Mouse (Mus musculus) kidney, postnatal 4 days (tissue): ENCODE results near the gene Cemip.
"Not testable (repeated sequence)": the region's sequence is repeated elsewhere in the genome, so short reads cannot be mapped to it uniquely, and the experiment has no call there.

Source experiments
- DNase-seq, 2 experiments: peaks; one replicate each; pipeline ENCODE4 v3.0.0; 2021; ENCODE audit warnings: mixed read lengths in 2 of 2

Cemip gene

DNA sequence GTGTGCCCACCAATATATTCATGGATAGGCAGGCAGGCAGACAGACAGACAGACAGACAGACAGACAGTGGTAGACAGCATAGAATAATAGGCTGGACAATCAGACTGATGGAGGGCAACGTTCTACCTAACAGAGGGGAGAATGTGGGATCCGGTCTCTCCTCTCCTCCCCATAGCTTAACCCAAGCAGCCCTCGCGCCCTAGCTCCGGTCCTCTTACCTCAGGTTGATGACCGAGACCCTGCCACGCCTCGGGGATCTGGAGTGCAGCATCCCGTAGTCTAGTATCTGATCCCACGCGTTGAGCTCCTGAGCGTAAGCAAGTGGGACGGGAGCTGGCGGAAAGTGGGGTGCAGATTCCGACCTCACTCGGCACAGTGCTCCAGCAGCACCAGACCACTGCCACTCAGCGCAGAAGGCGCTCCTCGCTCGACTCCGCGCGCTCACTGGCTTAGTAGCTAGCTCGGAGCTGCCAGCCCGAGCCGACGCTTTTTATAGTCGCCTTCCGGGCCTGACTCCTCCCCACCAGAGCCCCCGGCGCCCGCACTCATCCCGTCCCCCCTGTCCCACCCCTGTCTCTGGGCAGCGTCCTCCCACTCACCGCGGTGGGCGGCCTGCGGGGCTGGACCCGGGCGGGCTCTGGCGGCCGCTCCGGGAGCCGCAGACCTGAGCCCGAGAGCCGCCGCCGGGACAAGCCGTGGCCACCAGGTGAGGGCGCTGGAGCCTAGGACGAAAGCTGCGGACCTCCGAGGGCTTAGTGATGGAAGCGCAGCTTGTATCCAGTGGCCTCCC is at the start of gene Cemip:
Cemip (minus strand) TSS at position 464 of the 791 bp plus-strand sequence.
- DNase-seq, result peak; percentile 92 to 94

DNA sequence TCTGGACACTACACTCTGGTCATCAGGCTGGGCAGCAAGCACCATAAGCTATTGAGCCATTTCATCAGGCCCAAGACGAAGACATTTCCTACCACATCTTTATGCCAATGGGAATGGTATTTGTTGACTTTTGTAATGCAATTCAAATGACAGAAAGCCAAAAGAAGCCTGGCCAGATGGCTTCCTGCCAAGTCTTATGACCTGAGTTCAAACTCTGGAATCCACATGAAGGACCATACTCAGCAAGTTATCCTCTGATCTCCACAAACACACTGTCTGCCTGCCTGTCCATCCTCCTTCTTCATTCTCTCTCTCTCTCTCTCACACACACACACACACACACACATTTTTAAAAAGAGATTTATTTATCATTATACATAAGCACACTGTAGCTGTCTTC is 46.4 kb upstream of the Cemip start:
- peak; percentile 58 to 67 for DNase-seq

DNA sequence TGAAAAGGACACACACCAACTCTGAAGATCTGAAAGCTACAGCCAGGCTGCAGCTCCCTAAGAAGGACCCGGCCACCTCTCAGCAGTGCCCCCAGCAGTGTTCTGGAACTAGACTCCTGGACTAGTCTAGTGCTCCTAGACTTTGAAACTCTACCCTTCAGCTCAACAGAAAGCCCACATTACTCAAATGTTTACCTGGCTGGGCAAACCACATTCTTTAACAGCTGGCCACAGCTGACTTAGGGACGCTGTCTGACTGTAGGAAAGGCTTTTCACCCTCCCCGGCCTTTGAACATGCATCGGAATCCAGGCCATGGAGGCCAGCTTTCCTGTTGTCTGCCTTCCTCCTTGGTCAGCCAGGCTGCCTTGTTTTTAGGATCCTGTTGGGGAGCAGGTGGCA is 45.4 kb upstream of the Cemip start:
- DNase-seq, result peak in 1 of 2 experiments; percentile 37

- DNase-seq, result peak in 1 of 2 experiments; percentile 61
Measured at GRCm38 (mm10) chr7:84128661-84129060, 42.4 kb upstream of the Cemip start.

DNA sequence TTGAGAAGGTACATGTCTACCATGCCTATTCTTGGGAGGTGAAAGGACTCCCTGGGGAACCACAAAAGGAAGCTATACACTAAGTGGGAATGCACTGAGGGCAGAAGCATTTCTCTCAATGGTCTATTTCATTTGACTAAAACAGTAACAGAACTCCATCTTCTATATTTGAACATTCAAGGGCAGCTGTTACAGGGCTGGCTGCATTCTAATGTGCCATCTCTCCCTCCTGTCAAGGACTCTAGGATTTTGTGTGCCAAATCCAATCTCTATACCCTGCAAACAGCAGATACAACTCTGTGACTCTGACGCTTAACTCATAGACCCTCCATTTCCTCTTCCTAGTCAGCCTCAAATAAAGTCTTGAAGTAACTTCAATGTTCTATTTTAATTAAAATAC is 39.4 kb upstream of the Cemip start:
- DNase-seq, result no peak

- not testable (repeated sequence) for DNase-seq
Measured at GRCm38 (mm10) chr7:84123651-84124050, 37.3 kb upstream of the Cemip start.

- DNase-seq, result no peak
Measured at GRCm38 (mm10) chr7:84121778-84122177, 35.5 kb upstream of the Cemip start.

- no peak for DNase-seq
Measured at GRCm38 (mm10) chr7:84120142-84120760, 33.9 kb upstream of the Cemip start.

GRCm38 (mm10) chr7:84119216-84120105 is 33.2 kb upstream of the Cemip start:
- DNase-seq, result no peak

DNA sequence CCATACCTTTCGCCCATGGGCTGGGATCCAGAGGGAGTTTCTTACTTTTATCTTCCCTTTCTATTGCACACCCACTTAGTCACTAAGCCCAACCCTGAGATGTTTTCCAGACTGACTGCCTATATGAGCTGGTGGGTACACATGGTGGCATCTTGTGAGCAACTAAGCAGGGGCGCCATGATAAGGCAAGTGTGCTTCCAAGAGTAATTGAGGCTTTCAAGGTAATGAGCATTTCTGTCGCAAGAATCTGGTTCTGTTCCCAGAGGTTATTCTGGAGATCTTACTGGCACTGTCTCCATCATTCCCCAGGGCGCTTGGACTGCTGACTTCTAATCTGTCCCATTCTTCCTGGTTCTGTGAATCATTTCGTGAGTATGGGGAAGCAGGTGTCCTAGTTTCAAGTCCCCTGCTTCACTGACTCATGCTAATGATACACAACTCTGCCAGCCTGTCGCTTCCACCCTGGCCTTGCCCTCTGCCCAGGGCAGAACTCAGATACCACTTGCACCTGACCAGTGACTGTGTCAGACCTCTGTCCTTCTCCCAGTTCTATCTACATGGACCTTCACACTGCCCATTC is 31.3 kb upstream of the Cemip start:
- DNase-seq, result peak in 1 of 2 experiments; percentile 17

DNA sequence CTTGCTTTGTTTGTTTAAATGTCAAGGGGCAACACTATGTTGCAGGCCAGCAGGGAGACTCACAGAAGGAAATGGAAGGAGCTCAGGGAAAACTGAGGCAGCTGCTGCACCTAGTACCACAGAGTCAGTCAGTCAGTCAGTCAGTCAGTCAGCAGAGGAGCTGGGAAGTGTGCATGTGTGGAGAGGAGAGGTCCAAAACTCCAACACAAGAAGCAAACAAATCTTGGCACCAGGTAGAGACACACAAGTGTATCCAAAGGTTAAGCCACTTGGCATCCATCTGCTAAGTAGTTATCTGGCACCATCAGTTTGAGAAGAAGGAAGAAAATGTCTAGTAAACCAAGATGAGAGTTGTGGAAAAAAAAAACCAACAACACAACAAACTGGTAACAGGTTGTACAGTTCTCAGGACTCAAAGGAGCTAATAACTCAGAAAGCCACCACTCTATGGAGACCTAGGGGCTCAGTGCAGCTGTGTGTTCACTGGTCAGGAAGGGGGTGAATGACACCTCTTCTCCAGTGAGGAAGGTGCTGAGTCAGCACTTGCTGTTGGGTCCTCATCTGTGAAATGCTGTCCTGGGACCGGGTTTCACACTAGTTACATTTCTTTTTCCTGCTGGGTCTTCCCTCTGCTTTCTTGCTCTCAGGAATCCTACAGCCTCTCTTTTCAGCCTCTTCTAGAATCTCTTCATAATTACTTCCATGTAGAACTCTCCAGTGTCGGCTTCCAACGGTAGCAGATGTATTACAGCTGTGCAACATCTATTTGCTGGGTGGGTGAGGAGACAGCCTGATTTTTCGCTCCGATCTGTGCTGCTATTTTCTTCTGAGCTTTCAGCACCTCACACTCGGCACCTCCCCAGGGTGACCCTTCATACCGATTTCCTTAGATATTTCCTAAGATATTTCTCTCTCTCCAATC is 30.6 kb upstream of the Cemip start:
- DNase-seq, result peak in 1 of 2 experiments; percentile 32

- peak in 1 of 2 experiments; percentile 33 for DNase-seq
Measured at GRCm38 (mm10) chr7:84115385-84115784, 29.1 kb upstream of the Cemip start.

DNA sequence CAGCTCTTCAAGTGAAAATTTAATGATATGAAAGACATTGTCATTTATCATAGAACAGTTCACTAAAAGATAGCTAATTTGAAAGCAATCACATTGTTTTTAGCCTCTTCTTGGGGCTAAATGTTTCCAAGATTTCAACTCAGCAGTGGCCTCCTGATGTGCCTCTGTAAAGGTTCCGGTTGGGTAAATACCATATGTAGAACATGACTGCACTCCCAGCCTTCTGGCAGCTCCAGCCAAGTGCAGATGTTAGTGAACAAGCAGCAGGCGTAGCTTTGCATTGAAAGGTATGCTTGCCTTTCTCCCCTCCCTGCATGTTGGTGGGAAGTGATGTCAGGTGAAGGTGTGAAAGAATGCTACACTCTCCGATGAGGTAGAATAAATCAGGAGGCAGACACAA is 28.5 kb upstream of the Cemip start:
- no peak for DNase-seq

DNA sequence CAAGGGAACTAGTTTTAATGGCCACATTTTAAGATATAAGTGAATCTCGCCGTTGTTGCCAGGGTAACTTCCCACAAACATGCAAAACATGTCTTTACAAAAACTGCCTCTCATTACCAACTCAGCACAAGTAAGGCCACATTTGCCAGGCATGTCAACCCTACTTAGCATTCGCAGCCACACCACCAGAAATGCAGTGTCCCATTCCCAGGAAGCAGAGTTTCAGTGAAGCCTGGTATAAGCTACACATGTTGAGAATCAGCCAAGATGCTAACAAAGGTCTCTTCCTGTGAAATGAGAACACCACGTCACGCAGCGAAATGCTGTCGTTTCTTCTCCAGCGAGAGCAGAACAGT is 26.7 kb upstream of the Cemip start:
- no peak for DNase-seq

- DNase-seq, result no peak
Measured at GRCm38 (mm10) chr7:84112351-84113034, 26.2 kb upstream of the Cemip start.

DNA sequence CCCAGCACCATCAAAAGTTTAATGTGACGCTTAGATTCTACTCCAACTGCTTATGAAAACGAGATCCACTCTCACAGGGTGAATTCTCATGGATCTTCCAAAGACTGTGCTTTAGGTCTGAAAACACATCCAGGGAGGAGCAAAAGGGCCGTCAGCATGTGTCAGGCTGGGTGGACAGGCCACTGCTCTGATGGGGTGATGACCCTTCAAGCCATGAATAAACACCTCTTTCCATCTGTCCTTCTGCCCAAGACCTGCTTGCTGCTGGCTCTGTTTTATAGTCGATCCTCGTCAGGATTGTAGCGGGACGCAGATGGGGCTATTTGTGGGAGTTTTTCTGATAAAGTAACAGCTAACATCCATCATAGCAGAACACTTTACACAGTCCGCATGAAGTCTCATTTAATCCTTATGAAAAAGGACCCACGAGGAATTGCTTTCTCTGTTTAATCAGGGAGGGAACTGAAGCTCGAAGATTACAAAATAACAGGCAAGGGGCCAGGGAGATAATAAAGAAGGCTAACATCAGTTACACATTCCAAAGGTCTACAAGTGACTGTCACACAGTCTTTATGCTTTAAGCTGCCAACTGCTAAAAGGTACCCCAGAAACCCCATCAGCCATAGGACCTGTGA is 25.5 kb upstream of the Cemip start:
- DNase-seq, result no peak

- DNase-seq, result no peak
Measured at GRCm38 (mm10) chr7:84106942-84107341, 20.6 kb upstream of the Cemip start.

DNA sequence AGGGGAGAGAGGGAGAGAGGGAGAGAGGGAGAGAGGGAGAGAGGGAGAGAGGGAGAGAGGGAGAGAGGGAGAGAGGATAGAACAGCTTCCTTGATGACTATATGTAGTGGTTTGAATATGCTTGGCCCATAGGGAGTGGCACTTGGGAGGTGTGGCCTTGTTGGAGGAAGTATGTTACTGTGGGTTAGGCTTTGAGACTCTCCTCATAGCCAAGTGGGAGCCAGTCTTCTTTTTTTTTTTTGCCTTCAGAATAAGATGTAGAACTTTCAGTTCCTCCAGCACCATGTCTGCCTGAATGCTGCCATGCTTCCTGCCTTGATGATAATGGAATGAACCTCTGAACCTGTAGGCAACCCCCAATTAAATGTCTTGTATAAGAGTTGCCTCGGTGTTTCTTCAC is 16.3 kb upstream of the Cemip start:
- DNase-seq, result no peak

DNA sequence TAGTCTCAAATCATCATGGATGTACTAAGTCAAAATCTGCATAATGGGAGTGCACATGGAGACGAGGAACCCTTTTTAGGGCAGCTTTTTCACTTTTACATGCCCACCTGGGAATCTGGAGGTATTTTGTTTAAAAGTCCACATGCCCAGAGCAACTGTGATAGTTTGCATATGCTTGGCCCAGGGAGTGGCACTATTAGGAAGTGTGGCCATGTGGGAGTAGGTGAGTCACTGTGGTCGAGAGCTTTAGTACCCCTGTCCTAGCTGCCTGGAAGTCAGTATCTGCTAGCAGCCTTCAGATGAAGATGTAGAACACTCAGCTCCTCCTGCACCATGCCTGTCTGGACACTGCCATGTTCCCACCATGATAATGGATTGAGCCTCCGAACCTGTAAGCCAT is 14.4 kb upstream of the Cemip start:
- no peak for DNase-seq

DNA sequence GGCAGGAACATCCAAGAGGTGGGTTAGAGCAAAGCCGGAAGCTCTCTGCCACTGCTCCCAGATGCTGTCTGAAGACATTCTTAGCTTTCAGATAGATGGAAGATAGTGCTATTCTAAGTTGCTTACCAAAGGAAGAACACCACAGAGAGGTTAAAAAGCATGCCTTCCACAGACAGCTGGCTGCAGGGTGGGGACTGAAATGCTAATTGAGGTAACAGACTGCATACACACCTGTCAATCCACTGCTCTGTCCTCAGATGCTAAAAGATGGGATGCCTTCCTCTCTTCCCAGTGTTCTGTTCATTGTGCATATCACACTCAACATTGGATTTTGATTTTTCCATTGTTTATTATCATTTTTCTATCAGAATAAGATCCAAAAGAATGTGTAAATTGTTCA is 11.8 kb upstream of the Cemip start:
- no peak for DNase-seq

DNA sequence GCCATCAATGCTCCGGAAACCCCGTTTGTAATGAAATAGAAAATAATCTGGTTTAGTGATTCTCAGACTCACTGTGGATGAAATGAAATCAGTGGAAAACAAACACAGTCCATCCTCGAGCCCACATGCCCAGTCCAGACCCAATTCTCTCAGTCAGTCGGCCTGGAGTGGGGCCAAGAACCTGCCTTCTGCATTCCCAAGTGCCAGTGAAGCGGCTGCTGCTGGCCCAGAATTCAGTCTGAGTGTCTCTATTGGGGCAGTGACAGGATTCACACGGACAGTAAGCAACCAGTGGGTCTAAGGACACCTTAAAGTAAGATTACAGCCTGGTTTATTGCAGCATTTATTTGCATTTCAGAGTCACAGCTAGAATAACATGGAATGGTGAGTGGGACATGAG is 10.2 kb upstream of the Cemip start:
- DNase-seq, result peak; percentile 36 to 53
